Mouse (Mus musculus): ENCODE results near the gene Ywhag.

Gene Ywhag

GRCm38 (mm10) chr5:135934481-135935175 is at the start of gene Ywhag:
TSS of gene Ywhag (minus strand) at chr5:135934616.
- peak; percentile 99 to 100 for DNase-seq

DNA sequence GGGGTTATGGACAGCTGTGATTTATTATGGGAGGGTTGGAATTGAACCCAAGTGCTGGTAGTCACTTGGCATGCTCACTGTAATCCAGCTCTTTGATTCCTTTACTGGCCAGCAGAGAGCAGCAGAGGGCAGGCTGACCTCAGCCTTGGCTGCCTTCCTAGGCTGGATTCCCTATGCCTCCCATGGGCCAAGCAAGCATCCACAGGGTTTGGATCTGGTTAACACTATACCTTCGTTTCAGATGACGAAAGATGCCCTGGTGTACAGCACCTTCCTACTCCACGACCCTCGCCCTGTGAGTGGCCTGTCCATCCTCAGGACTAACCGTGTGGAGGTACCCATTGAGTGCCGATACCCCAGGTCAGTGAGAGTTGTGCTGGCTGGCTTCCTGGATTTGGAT is 48.0 kb upstream of the Ywhag start:
- DNase-seq: peak; percentile 55 to 59

DNA sequence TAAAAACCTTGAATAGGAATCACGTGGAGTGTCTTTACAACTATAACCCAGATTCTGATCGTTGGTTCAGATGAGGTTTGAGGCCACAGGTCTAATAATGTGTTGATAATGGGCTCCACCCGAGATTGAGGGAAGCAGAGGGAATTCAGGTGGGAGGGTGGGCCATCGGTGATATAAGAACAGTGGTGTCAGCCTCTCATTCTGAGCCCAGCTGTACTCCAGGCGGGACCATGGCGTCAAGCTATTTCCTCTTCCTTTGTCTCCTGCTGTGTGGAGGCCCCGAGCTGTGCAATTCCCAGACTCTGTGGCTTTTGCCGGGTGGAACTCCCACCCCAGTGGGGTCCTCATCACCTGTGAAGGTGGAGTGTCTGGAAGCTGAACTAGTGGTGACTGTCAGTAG is 45.5 kb upstream of the Ywhag start, which contains the start of gene Zp3:
Zp3 (plus strand) TSS at position 196 of the 400 bp plus-strand sequence.
- no peak for DNase-seq

GRCm38 (mm10) chr5:135979381-135979780 is 45.0 kb upstream of the Ywhag start:
- DNase-seq: no peak

GRCm38 (mm10) chr5:135975893-135976668 is 41.7 kb upstream of the Ywhag start:
- no peak for DNase-seq

DNA sequence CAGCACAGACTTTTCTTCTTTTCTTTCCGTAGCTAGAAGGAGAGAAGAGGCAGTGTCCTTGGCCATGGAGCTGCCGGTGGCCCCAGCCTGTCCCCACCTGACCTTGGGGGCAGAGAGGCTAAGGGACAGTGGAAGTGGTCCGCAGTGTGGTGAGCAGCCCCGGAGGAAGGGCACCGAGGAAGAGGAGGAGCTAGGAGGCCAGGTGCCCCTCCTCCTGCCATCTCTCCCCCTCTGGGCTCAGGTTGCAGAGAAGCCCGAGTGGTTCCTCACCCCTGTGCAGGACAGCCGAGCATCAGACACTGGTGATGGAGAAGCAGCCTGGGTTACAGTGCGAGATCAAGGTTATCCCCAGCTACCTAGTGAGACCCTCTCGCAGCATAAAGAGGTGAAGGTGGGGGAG is 39.9 kb upstream of the Ywhag start, which contains the start of gene Ssc4d:
Ssc4d (minus strand) TSS at position 167 of the 400 bp plus-strand sequence.
- no peak for DNase-seq

DNA sequence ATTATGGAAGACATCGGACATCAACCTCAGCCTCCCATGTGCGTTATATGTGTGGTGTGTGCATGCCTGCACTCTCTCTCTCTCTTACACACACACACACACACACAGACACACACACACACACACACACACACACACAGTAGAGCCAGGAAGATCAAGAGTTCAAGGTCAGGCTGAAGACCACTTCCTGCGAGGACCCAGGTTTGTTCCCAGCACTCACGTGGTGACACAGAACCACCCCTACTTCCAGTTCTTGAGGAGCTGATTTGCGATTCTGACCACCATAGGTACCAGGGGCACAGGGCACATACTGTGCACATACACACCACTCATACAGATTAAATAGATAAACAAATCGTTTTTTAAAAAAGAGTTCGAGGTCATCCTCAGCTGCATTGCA is 37.5 kb upstream of the Ywhag start:
- DNase-seq: no peak

- DNase-seq: no peak
These were observed 35.8 kb upstream of the Ywhag start for GRCm38 (mm10) chr5:135970247-135970646.

- peak; percentile 87 to 88 for DNase-seq
These were observed 34.4 kb upstream of the Ywhag start for GRCm38 (mm10) chr5:135968781-135969180.

DNA sequence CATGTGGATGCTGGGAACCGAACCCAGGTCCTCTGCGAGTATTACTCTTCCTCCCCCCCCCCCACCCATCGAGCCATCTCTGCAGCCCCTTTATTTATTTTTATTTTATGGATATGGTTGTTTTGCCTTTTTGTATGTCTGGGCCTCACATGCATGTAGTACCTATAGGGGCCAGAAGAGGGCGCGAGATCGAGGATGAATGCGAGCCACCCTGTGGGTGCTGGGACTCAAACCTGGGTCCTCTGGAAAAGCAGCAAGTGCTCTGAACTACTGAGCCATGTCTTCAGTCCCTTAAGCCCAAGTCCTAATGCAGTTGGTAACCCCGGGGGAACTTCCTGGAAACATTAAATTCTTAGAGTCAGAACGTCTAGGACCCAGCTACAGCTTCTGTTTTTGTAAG is 32.5 kb upstream of the Ywhag start:
- peak; percentile 71 to 72 for DNase-seq

GRCm38 (mm10) chr5:135965501-135965930 is 31.1 kb upstream of the Ywhag start:
- peak; percentile 27 to 29 for DNase-seq

DNA sequence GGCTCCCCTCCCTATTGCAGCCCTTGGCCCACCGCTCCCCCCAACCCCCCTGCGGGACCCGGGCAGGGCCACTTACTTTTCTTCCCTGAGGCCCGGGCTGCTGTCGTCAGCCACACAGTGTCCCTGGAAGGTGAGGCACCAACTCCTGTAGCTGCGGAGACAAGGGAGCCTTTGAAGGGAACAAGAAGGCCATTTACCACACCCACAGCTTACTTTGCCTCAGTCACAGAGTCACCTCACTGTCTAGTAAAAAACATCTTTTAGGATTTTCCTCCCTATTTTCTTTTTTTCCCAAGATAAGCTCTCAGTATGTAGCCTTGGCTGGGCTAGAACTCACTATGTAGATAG is 28.8 kb upstream of the Ywhag start:
- no peak for DNase-seq

GRCm38 (mm10) chr5:135962492-135963279 is 28.3 kb upstream of the Ywhag start:
- peak; percentile 97 for DNase-seq

DNA sequence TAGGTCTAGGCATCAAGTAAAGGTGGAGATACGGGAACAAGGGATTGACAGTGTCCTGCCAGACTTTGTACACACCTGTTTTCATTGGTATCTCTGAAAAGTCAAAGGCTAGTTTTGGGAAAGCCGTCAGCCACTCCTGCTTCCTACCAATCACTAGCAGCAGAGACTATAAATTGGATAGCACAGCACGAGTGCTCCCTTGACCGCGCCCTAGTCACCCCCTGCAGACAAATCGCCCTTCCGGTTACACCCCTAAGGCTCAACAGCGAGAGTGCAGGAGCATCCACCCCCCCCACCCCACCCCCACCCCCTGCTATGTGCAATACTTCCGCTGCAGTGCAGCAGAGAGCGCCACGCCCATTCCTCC is 27.7 kb upstream of the Ywhag start:
- DNase-seq: no peak

- DNase-seq: no peak
These were observed 26.7 kb upstream of the Ywhag start for GRCm38 (mm10) chr5:135960909-135961635.

DNA sequence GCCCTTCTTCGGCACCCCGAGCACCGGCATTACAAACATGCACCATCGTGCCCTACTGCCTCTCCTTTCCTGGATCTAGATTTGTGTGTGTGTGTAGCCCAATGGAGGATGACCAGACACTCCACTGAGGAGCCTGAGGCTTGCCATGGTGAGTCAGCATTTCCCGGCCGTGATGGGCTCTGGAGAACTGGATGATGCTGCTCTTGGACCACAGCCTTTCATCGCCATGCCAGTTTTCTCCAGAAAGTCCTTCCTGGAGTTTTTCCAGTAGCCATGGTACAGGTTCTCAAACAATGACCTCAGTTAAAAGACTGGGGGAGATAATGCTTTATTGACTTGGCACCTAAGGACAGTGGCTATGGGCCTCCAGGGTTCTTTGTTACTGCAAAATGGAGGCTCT is 25.5 kb upstream of the Ywhag start:
- DNase-seq: no peak

DNA sequence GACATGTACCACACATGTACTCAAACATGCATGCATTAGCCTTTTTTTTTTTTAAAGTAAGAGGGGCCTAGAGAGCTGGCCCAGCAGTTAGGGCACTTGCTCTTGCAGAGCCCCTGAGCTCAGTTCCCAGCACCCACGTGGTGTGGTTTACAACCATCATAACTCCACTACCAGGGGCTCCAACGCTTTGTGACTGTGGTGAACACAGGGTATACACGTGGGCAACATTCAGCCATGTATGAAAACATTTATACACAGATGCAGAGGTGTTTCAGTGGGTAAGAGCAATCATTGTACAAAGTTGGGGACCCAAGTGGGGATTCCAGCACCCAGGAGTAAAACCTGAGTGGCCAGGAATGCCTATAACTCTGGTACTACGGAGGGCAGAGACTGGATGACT is 24.0 kb upstream of the Ywhag start:
- no peak for DNase-seq

DNA sequence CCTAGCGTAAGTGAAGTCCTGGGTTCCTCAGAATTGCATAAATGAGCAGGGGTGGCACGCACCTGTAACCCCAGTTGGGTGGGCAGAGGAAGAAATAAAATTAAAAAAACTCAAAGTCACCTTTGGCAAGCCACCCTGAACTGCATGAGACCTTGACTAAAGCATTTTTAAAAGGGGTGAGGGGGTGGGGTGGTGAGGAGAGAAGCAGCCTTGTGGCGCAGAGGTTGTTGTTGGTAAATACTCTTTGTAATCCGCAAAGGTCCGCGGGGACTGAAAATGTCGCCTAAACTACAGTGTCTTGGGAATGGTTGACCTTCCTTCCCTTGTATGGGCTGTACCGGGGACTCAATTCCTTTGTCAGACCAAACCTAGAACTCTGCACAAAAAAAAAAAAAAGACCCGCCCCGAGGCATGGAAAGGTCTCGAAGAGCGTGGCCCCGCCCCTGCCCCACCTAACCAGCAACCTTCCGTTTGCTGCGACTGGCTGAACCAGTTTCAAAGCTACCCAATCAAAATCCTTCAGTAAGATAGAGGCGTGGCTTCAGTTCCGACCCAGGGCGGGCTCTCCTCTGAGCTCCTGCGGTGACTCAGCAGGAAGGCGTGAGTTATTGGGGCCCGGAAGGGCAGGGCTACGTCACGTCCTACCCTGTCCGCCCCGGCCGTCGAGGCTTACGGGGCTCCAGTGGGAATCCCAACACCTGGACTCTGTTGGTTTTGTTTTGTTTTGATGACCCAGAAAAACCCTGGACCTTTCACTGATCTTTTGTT is 23.0 kb upstream of the Ywhag start:
- DNase-seq: peak; percentile 89 to 91

DNA sequence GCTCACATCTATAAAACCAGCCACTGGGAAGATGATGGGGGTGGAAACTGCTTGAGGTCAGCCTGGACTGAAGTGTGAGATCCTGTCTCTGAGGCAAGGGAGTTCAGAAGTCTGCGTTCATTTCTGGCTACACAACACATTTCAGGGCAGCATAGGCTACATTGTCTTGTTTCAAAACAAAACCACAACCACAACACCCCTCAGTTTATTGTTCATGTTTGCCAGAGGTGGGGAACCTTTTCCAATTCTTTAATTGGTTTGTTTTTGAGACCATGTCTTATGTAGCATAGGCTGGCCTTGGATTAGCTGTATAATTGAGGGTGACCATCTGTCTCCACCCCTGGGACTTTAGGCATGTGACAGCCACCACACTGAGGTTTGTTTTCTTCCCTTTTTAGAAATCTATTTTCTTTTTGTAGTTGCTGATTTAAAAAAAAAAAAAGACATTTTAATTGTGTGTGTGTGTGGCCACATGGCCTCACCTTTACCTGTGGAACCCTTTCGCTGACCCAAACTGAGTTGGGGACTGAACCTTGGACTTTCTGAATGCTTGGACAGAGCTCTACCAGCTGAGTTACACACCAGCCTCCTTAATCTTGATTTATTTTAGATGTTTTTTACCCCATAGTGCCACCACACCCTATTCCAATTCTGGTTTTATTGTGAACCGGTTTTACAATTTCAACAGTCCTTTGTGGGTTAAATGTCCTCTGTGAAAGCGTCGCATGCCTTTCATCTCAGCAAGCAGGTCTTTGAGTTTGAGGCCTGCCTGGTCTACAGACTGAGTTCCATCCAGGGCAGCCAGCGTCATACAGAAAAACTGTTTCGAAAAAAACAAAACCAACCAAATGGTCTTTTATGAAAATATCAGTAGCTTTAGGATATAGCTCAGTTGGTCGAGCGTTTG is 22.1 kb upstream of the Ywhag start:
- peak in 1 of 2 experiments; percentile 26 for DNase-seq

GRCm38 (mm10) chr5:135952830-135953229 is 18.4 kb upstream of the Ywhag start:
- no peak for DNase-seq

DNA sequence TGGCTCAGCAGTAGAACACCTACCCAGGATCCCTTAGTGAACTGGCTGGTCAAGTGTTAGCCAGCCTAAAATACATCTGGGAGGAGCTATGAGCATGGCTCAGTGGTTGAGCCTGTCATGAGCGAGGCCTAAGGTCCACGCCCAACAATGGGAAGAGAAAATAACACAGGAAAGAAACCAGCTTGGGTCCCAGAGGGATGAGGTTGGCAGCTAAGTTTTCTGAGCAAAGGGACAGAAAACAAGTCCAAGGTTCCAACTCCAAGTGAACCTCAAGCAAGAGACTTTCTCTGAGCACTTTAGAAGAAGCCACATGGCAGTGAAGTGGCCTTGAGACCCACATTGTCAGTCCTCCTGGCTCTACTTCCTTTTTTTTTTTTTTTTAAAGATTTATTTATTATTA is 17.2 kb upstream of the Ywhag start:
- no peak for DNase-seq
